Mouse (Mus musculus) heart, postnatal 25 days (tissue): ENCODE data around the gene Zfyve1. TPM values are rescaled to one million over a fixed set of nuclear protein-coding genes. Genes with fewer than 3 reads are reported as not detected.

ENCODE experiments used
- DNase-seq: peaks from one replicate; pipeline ENCODE4 v3.0.0; 2022; ENCODE audit warnings: low spot score
- intact Hi-C: fragments of 180-260 bp; cut with DNase I; formaldehyde crosslinking; loops from one replicate; pipeline ENCODE4 v1.15.1; 2025
- total RNA-seq, 2 experiments: library from RNA; stranded (reverse); gene quantifications; 2 replicates each; pipeline ENCODE4 v1.2.3; 2021

The Zfyve1 gene
- total RNA-seq, 2 experiments from 2014 or later: 14.7 to 16.6 TPM

DNA sequence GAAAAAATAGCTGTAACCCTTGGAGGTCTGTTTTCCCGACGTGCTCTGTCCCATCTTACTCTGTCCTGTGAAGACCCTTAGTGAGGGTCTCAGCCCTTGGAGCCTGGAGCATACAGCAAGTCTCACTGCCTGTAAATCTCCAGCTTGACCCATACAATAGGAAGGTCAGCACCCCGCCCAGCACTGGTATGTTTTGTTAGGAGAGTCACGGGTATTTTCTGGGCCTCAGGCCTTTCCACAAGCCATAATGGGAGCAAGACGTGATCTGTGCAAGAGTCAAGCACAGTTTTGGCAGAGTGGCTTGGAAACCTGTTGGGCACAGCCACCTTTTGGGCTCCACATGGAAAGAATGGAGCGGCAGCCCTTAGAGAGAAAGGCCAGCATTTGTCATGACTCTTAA is 69.2 kb downstream of the Zfyve1 start:
- no peak for DNase-seq
- intact Hi-C loops: no loop called here

DNA sequence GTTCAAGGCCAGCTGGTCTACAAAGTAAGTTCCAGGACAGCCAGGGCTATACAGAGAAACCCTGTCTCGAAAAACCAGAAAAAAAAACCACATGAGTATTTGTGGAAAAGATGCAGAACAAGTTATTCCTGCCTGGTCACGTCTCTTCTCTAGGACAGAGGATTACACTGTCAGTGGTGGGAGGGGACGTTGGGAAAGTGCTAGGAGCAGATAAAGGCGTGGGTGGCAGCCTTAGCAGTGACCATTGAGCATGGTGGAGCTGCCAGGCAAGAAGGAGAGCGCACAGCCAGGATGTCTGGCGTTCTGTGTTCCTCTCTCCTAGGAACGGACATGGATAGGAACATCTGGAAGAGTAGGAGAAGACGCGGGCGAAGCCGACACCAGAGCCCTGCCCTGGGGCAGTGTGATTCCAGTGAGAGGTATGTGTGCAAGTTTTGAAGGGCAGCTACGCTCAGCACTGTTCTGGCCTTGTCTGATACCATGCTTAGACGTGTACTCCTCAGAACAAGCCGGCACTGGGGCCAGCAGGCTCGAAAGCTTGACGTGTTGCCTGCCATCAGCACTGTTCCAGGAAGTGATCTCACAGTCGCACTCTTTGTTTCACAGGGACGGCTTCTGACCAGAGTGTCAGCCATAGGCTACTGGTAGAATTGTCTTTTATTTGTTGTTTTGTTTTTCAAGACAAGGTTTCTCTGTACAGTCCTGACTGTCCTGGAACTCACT is 71.0 kb downstream of the Zfyve1 start:
- intact Hi-C loops: no loop called here

GRCm38 (mm10) chr12:83524329-83524728 is 72.7 kb downstream of the Zfyve1 start:
- intact Hi-C loops: no loop called here
- no peak for DNase-seq

More for the DNA sequence above, 71.0 kb downstream of the Zfyve1 start:
- no peak for DNase-seq

GRCm38 (mm10) chr12:83523892-83524291 is 73.1 kb downstream of the Zfyve1 start:
- intact Hi-C loops: no loop called here

GRCm38 (mm10) chr12:83523056-83523455 is 74.0 kb downstream of the Zfyve1 start:
- DNase-seq: no peak
- intact Hi-C loops: no loop called here

More at GRCm38 (mm10) chr12:83523892-83524291, 73.1 kb downstream of the Zfyve1 start:
- DNase-seq: no peak

DNA sequence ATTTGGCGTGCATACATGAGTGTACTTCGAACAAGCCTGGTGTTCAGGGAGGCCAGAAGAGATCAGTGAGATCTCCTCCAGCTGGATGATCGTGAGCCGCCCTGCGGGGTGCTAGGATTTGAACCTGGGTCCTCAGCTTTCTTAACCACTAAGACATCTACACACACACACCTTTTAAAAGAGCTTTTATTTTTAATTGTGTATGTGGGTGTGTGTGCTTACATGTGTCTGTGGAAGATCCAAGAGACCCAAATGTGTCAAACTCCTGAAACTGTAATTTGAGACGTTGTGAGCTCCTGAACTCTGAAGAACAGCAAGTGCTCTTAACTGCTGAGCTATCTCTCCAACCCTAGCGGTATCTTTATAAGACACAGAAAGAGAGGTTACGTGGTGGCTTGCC is 75.9 kb downstream of the Zfyve1 start:
- no peak for DNase-seq
- intact Hi-C loops: no loop called here

DNA sequence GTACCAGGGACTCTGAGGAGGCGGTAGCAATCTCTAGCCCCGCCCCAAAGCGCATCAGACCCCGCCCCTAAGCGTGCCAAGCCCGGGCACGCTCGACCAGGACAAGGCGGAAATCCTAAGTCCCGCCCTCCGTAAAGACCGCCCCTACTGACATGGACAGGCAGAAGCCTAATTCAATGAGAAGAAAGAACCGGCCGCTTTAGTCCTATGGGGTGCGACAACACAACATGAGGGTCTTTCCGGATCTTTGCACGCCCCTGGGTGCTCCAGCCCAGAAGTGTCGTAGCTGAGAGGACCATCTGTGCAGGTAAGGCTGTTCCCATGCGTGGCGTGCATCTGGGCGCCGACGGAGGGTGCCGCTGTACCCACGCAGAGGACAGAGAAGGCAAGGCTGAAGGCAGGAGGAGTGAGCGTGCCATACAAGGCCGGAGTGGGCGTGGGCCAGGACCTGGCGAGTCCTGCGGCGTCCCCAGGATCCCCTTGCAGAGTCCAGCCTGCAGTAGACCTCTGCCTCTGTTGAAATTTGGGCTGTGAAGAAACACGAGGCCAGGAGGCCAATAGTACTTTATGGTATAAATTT is 76.6 kb downstream of the Zfyve1 start, which contains the start of gene Dcaf4:
Dcaf4 (plus strand) TSS at position 156 of the 580 bp plus-strand sequence.
- intact Hi-C loops: no loop called here
- peak; percentile 91 for DNase-seq

- intact Hi-C loops: no loop called here
- DNase-seq: no peak
Observed at GRCm38 (mm10) chr12:83517580-83517979, 79.4 kb downstream of the Zfyve1 start.

GRCm38 (mm10) chr12:83514216-83514615 is 82.8 kb downstream of the Zfyve1 start:
- DNase-seq: no peak

DNA sequence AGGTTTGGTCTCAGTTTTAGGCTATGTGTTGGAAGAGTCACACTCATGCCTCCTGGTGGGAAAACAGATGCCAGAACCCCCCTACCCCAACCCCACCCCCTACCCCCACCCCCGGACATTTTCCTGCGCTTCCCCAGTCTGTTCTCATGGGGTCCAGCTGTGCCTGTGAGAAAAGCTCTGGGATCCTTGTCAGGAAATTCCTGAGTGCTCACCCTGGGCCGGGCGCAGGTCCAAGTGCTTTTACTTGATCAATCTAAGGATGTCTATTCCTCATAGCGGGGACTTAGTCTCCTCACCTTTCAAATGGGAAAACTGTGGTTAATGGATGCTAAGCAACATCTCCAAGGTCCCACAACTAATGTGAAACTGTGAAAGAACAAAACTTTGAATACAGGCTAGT is 83.8 kb downstream of the Zfyve1 start:
- intact Hi-C loops: no loop called here

More at GRCm38 (mm10) chr12:83514216-83514615, 82.8 kb downstream of the Zfyve1 start:
- intact Hi-C loops: no loop called here

DNA sequence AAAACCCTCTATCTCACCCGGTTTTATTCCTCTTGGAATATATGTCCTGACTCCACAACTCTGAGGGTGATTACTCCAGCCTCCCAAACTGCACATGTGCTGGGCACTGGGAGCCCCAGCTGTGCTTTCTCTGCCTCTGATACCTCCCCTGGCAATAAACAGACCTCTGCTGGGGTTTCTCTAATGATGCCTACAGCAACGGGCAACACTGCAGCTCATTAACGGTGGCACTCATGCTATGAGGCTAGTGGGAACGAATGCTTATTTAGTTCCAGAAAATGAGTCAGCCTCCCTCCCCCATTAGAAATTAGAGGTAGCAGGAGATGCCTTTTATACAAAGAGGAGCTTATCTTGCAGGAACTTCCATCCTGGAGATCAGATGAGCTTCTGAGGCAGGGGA is 84.2 kb downstream of the Zfyve1 start:
- intact Hi-C loops: no loop called here
- no peak for DNase-seq

More for the DNA sequence above, 83.8 kb downstream of the Zfyve1 start:
- no peak for DNase-seq

GRCm38 (mm10) chr12:83510586-83510985 is 86.4 kb downstream of the Zfyve1 start:
- intact Hi-C loops: no loop called here
- no peak for DNase-seq

DNA sequence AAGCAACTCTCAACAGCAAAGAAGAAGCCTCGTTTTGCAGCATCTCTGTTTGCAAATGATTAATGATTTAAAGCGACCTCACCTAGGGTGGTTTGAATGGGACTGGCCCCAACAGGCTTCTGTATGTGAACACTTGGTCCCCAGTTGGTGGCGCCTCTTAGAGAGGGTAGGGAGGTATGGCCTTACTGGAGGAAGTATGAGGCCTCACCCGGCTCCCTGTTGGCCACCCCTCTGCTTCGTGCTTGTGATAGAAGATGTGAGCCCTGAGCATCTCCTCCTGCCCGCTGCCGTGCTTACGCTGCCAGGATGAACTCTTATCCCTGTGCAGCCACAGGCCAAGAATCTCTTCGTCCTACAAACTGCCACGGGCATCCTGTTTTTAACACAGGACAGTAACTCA is 90.5 kb downstream of the Zfyve1 start:
- intact Hi-C loops: no loop called here
- no peak for DNase-seq

GRCm38 (mm10) chr12:83502190-83502589 is 94.8 kb downstream of the Zfyve1 start:
- no peak for DNase-seq
- intact Hi-C loops: loop anchor here (1.0 to 5.0 kb wide), 2 partner anchors 290 to 388 kb away; no protein-coding TSS in a partner anchor

DNA sequence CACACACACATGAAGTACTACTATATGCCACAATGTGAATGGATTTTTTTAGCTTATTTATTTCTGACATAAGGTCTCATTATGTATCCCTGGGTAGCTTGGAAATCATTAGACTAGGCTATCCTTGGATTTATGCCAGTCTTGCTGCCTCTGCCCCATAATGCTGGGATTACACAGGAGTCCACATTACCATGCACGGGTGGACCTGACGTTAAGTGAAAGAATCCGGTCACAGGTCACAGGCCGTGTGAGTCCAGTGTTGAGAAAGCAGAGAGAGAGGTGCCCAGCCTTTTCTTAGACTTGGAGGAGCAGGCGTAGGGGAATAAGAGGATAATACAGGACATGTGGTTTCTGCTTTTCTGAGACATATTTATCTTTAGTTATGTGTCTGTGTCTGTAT is 97.8 kb downstream of the Zfyve1 start:
- intact Hi-C loops: no loop called here
- no peak for DNase-seq

- DNase-seq: no peak
- intact Hi-C loops: no loop called here
Observed at GRCm38 (mm10) chr12:83497959-83498358, 99.1 kb downstream of the Zfyve1 start.

- DNase-seq: no peak
- intact Hi-C loops: no loop called here
Observed at GRCm38 (mm10) chr12:83496736-83497135, 100.3 kb downstream of the Zfyve1 start.

Other genes with a start within 250 kb of the Zfyve1 start
- 10 to 100 TPM; 17.4 to 21.3 TPM for gene Dpf3, start 109.5 kb downstream of the Zfyve1 start, total RNA-seq
- gene Dcaf4, start 76.8 kb downstream of the Zfyve1 start, total RNA-seq: 10 to 100 TPM; 14.1 to 15.2 TPM
- gene Rbm25, start 34.0 kb upstream of the Zfyve1 start, total RNA-seq: 10 to 100 TPM; 45.7 to 51.4 TPM
- gene Psen1, start 90.9 kb upstream of the Zfyve1 start, total RNA-seq: 10 to 100 TPM; 31.7 to 34.8 TPM
- 10 to 100 TPM in 1 of 2 experiments, 1 to 10 TPM in 1; 9.6 to 13.4 TPM for gene Papln, start 166.4 kb upstream of the Zfyve1 start, total RNA-seq